Mouse (Mus musculus): ENCODE measurements around the gene Fam20a.
A peak's percentile ranks its signal among the peaks of the same experiment; 100 is the strongest.
"Not testable (repeated sequence)": the region's sequence is repeated elsewhere in the genome, so short reads cannot be mapped to it uniquely, and the experiment has no call there.

Gene Fam20a

DNA sequence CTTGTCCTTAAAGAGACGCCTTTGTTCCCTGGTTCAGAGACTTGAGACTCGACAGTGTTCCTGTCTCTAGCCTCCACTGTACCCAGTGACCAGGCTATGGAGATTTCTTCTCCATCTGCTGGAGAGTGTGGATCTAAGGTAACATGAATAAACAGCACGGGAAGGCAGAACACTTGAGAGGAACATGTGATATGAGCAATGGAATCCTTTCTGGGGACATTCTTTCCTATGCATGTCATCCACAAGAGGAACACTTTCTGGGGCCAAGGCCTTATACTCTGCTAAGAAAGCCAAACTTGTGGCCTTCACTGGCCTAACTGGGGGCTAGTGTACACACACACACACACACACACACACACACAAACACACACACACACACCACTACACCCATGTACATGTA, 40.5 kb downstream of the Fam20a start:
- no peak for DNase-seq (ENCODE audit: low read depth, low spot score)

- no peak for DNase-seq (ENCODE audit: low read depth, low spot score)
These were observed 41.1 kb downstream of the Fam20a start for GRCm38 (mm10) chr11:109680934-109681333.

DNA sequence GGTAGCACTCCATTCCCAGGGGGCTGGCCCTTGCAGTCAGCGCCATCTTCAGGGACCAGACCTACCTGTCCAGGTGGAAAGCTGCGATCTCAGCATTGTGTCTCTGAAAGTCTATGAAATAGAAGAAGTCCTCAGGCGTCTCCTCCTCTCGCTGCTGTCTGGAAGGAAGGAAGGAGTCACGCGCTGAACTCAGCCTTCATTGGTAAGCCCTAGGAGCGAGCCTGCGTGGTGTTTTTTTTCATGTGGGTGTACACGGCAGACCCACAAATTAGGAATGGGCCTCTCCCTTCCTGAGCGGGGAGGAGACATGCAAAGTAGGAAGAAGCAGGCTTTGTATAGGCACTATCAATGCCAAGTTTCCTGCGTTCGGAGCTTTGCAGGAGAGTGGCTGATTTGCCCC, 43.8 kb downstream of the Fam20a start:
- DNase-seq (ENCODE audit: low read depth, low spot score): no peak

DNA sequence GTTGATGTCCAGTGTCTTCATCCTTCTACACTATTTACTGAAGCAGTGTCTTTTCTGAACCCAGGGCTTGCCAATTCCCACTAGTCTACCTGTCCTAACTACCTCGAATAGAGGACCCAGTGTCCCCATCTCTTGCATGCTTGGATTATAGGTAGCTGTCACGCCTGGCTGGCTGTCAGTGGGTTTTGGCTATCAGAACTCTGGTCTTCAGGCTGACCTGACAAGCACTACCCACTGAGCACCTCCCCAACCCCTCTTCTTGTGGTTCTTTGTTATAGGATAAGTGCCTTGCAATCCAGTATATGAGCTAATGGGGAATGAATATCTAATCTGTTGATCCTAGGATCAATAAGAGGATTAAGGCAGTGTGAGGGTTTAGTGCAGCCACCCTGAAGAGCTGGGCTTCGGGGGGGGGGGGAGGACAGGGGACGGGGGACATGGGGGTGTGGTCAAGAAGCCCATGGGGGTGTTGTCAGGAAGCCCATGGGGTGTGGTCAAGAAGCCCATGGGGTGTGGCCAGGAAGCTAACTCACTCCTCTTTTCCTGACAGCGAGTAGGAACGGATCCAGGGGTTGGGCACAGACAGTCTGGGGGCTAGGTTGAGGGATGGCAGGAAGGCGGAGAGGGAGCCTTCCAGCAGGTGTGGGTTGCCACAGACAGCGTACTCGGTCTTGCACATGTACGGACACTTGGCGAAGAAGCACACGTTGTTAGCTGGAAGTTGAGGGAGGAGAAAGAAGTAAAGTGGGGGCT, 45.3 kb downstream of the Fam20a start:
- DNase-seq (ENCODE audit: low read depth, low spot score): no peak

DNA sequence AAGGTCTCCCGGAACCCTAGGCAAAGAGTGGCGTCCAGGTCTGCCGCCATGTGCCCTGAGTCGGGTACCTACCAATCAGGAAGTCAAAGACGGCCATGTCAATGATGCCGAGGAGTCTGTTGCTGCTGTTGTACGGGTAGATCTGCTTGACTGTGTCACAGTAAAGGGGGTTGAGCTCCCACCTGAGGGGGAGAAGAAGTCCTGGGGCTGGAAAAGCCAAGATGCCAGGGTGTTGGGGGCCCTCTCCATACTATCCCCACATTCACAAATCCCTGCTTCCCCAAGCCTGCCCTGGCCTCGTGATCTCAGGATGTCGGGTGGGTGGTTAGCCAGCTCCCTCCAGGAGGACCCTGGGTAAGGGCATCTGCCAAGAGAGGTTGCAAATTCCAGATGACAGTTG, 46.3 kb downstream of the Fam20a start:
- DNase-seq (ENCODE audit: low read depth, low spot score): no peak

- no peak for DNase-seq (ENCODE audit: low read depth, low spot score)
These were observed 46.9 kb downstream of the Fam20a start for GRCm38 (mm10) chr11:109675208-109675607.

DNA sequence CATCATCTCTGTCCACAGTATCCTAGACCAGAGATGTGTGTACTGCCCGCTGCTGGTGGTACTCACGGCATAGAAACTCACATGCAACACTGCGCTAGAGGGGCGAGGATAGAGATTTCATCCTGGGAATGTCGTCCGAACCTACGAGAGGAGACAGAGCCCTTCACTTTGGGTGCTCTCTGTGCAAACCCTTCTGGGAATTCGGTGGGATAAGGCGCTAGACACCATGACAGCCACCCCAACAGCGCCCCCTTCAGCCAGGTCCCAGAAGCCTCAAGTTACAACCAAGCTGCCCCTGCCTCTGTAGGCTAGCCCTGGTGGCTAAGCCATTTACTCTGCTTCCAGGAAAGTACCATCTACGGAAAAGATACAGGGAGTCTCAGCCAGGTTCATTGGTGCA, 47.5 kb downstream of the Fam20a start:
- no peak for DNase-seq (ENCODE audit: low read depth, low spot score)

GRCm38 (mm10) chr11:109673741-109674140, 48.3 kb downstream of the Fam20a start:
- no peak for DNase-seq (ENCODE audit: low read depth, low spot score)

DNA sequence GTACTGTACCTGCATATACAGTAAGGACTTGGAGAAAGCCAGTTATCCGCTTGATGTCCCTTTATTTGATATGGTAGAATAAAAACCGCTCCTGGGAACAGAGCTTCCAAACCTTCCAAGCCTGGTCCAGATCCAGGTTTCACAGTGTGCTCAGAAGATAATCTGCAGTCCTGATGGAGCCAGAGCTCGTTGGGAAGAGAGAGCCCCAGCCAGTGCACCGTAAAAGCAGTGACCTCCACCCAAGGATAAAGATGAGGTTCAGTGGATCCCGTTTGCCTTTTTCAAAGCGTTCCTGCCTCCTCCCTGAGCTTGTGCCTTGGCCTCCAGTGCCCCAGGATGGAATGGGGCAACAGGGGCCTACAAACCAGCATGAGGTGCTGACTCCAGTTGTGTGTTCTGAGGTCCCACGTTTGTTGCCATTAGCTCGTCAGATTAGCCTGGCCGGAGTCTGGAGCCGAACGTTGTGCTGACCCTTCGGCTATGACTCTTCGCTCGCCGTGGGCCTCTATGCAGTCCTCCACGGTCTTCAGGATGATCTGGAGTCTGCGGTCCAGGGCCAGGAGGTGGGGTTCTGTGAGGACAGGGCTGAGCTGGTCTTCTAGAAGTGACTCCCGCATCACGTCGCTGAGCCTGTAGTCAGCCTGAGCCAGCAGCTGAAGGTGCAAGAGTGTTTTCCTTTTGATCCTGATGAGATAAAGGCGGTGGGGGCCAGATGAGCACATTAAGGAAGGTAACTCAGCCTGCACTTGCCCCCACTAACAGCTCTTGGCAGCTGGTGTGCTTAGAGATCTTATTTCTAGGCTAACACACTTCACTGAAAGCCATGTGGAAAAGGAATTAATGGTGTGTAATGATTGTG, 49.0 kb downstream of the Fam20a start:
- no peak for DNase-seq (ENCODE audit: low read depth, low spot score)

GRCm38 (mm10) chr11:109672396-109672795, 49.7 kb downstream of the Fam20a start:
- DNase-seq (ENCODE audit: low read depth, low spot score): no peak

GRCm38 (mm10) chr11:109672021-109672324, 50.1 kb downstream of the Fam20a start:
- no peak for DNase-seq (ENCODE audit: low read depth, low spot score)

DNA sequence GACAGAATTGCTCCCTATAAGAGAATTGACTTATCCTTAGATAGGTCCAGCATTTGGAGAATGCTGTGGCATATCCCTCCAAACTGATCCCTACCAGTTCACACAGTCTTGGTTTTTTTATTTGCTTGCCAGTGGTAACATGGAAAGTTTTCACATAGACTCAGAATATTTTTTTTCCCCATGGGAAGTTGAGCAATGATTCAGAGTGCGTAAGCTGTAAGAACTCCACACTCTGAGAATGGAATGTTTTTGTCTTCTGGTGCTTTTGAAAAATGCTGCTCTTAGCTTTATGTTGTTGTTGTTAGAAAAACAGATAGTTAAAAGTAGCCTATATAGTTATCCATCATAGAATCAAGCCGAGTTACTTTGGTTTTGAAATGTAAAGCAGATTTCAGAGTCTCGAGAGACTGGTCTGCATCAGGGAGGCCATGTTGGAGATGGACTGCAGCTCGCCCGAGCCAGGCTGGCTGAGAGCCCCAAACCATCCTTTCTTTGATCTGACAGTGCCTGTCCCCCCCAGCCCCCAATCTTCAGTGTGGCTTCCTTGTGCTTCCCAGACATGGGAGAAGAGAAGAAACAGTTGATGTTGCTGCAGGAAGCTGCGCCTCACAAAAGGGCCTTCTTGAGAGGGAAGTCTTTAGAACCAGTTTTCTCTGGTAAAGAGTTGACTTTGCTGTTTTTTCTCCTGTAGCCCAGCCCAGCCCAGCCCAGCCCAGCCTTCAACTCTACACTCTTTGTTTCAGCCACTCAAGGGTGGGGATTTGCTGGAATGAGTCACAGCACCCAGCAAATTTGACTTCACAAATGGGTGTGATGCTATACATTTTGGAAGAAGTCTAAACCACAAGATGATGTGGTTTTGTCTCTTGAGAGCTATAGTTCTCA, 50.7 kb downstream of the Fam20a start:
- DNase-seq (ENCODE audit: low read depth, low spot score): no peak

- DNase-seq (ENCODE audit: low read depth, low spot score): peak; percentile 35
These were observed 51.8 kb downstream of the Fam20a start for GRCm38 (mm10) chr11:109670026-109670916.

DNA sequence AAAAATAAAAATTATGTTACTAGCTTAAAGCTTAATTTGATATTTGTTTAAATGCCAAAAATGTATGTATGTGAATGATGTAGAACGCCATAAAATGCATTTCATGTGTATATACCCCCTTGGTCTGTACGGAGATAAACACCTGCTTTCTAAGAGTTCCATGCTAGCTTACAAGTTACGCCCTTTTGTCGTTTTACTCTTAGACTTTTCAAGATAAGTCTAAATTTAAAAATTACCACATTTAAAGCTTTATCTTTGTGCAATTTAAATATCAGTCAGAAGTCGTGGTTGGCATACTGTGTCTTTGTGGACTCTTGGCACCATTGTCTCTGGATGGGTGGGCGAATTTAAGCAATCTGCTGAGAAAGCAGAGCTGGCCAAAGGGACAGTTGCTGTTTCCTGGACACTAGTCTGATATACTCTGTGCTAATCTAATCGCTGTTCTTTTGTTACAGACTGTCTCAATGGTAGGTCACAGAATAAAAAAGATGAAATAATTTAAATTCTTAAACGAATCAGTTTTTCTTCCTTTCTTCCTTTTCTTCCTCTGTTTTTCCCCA, 52.9 kb downstream of the Fam20a start:
- no peak for DNase-seq (ENCODE audit: low read depth, low spot score)

GRCm38 (mm10) chr11:109668115-109668725, 53.9 kb downstream of the Fam20a start:
- DNase-seq (ENCODE audit: low read depth, low spot score): no peak

DNA sequence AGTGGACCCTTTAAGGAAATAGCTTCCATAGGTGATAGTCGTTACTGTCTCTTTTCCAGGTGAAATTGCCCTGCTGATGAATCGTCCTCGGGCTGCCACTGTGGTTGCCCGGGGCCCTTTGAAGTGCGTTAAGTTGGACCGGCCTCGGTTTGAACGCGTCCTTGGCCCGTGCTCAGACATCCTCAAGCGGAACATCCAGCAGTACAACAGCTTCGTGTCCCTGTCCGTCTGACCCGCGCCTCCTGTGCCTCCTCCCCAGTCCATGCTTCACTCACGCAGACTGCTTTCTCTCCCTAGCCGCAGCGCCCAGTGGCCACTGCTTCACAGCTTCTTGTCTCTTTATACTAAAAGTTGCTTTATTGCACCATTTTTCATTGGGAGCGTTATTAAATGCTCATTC, 54.7 kb downstream of the Fam20a start:
- no peak for DNase-seq (ENCODE audit: low read depth, low spot score)

- no peak for DNase-seq (ENCODE audit: low read depth, low spot score)
These were observed 55.7 kb downstream of the Fam20a start for GRCm38 (mm10) chr11:109666411-109666810.

GRCm38 (mm10) chr11:109665424-109665823, 56.7 kb downstream of the Fam20a start:
- DNase-seq (ENCODE audit: low read depth, low spot score): no peak

- no peak for DNase-seq (ENCODE audit: low read depth, low spot score)
These were observed 57.8 kb downstream of the Fam20a start for GRCm38 (mm10) chr11:109664293-109664692.

DNA sequence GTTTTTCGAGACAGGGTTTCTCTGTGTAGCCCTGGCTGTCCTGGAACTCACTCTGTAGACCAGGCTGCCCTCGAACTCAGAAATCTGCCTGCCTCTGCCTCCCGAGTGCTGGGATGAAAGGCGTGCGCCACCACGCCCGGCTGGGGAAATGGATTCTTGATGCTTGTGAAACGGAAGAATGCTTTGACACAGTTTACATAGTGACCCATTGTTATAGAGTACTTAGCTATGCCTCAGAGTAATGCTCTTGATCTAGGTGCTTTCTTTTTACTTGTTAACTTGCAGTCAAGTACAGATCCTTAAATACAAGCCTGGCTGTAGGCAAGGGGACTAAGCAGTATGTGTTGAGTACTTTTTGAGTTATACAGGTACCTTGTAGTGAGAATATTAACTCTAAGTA, 61.6 kb downstream of the Fam20a start:
- DNase-seq (ENCODE audit: low read depth, low spot score): not testable (repeated sequence)

Measured in embryo, embryonic 11.5 days (tissue).